Mouse (Mus musculus) testis, adult 2 months (tissue): ENCODE results near the gene March1.

Experiments
- CTCF ChIP-seq: fragments of 200-500 bp; IDR thresholded peaks from 2 replicates; pipeline ENCODE4 v1.5.1; 2012; ENCODE audit warnings: low read depth, mild to moderate bottlenecking, inconsistent platforms, low read length, moderate library complexity; ENCODE audit not compliant: control insufficient read depth, insufficient read depth, insufficient replicate concordance
- POLR2A ChIP-seq: fragments of 200-500 bp; IDR thresholded peaks from 2 replicates; pipeline ENCODE4 v1.6.1; 2012; ENCODE audit warnings: low read depth, mild to moderate bottlenecking, inconsistent platforms, low read length, moderate library complexity; ENCODE audit not compliant: control insufficient read depth

GRCm38 (mm10) chr8:65956948-65957347 is 339.2 kb downstream of the March1 start:
- TF ChIP-seq CTCF (no peak), POLR2A (no peak)
